Mouse (Mus musculus): ENCODE measurements around the gene Naa50. TPM values are rescaled to one million over a fixed set of nuclear protein-coding genes. Genes with fewer than 3 reads are reported as not detected.

The Naa50 gene
- total and polyA plus RNA-seq, 3 experiments: 40.1 to 200 (median 122) TPM

DNA sequence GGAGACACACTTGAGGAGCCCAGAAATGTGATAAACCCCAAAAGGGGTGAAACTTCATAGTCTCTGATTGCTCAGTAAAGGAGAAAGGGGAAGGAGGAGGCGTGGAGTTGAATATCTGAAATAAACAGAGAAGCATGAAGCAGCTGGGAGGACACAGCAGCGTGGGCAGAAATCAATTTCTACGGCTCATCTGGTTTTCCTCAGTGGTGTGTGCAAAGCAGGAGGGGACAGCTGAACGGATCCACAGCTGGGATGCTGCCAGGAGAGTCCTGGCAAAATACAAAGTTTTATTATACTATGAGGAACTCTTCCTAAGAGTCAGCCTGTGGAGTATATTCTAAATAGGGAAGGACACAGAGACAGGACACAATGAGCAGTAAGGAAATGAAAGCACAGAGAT is 30.6 kb upstream of the Naa50 start:
- H3K79me2 ChIP-seq (replicated peaks; ENCODE audit: control insufficient read depth, extremely low read depth, insufficient read depth, poor library complexity, severe bottlenecking): no peaks in the 10 kb centered on the region
- no peaks in the 10 kb centered on the region for H3K4me1 ChIP-seq (ENCODE audit: control insufficient read depth in 1 of 2, insufficient read depth in 2 of 2)
- H3K9ac ChIP-seq (ENCODE audit: insufficient read depth, low read depth): no peak overlapping the region
- in situ Hi-C loops (cut with MboI; ENCODE audit: low pct_ligation_motif_present, low pct_unique_long_range_greater_than_20kb, low sequenced_read_pairs): no loop called here
- peaks cover 47 to 78% of the 10 kb centered on the region in 2 experiments for H3K36me3 ChIP-seq (replicated peaks in 1 of 2; ENCODE audit: control insufficient read depth in 1 of 2, insufficient read depth in 1 of 2, low read length in 1 of 2)
- dilution Hi-C loops (cut with MboI; ENCODE audit: extremely low pct_ligation_motif_present, extremely low pct_unique_long_range_greater_than_20kb, low sequenced_read_pairs): no loop called here
- H3K4me3 ChIP-seq (replicated peaks in 1 of 3; ENCODE audit: low read depth in 2 of 3, low read length in 2 of 3, poor library complexity in 1 of 3): no peak overlapping the region
- H3K27ac ChIP-seq (ENCODE audit: insufficient read depth, low read depth): no peak overlapping the region
- no peak for DNase-seq (ENCODE audit: extremely low read depth)
- H3K27me3 ChIP-seq (replicated peaks): no peaks in the 10 kb centered on the region
- H3K9me3 ChIP-seq (replicated peaks; ENCODE audit: low read length): no peaks in the 10 kb centered on the region
- H3K4me2 ChIP-seq (ENCODE audit: insufficient read depth, low read depth, poor library complexity, severe bottlenecking): no peak overlapping the region
- TF ChIP-seq USF1 (IDR thresholded peaks at IDR 0.05; ENCODE audit: low read depth, low read length): no peak
- TF ChIP-seq ELF1 (IDR thresholded peaks at IDR 0.05; ENCODE audit: low read depth, low read length): no peak
- no peak for TF ChIP-seq SIN3A (IDR thresholded peaks at IDR 0.05; ENCODE audit: low read length)
- no peak for TF ChIP-seq JUN (IDR thresholded peaks at IDR 0.05; ENCODE audit: insufficient read depth, low read depth, low read length)
- no peak for TF ChIP-seq TBP (conservative IDR thresholded peaks at IDR 0.05; ENCODE audit: low read depth, low read length)
- no peak for TF ChIP-seq ZMIZ1 (IDR thresholded peaks at IDR 0.05; ENCODE audit: low read depth, low read length)
- no peak for TF ChIP-seq HCFC1 (IDR thresholded peaks at IDR 0.05; ENCODE audit: low read depth, low read length)
- TF ChIP-seq ZC3H11A (IDR thresholded peaks at IDR 0.05; ENCODE audit: low read depth, low read length): no peak
- no peak for TF ChIP-seq MXI1 (IDR thresholded peaks at IDR 0.05; ENCODE audit: low read depth, low read length)

DNA sequence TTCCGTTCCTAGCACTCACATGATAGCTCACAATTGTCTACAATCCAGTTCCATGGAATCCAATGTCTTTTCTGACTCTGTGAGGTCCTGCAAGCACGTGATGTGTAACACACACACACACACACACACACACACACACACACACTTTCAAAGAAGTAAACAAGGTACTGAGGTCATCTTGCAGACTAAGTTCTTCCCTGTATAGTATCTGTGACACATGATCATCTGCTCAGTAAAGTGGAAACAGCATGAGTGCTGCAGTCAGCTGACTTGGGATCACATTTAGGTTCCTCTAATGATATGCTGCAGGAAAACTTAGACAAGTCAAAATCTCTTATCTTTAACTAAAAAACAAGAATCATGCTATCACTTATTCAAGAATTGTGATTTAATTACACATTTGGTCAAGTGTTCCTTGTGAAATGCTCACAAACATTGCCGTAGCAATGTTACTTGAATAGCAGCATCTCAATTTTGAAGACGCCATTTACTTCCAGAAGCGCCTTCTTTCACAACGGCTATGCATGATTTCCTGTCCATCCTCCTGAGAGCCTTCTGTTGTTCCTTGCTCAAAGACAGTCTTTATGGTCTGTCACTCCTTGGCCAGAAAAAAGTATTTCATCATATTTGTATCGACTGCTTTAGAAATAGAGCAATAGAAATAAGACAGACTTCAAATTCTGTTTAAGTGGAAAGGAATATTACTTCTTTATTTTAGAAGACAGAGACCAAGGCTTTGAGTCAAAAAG is 19.7 kb upstream of the Naa50 start:
- DNase-seq (ENCODE audit: extremely low read depth): no peak
- TF ChIP-seq MEF2A (IDR thresholded peaks at IDR 0.05; ENCODE audit: borderline replicate concordance, low read depth, low read length) (no peak), ZNF384 (IDR thresholded peaks at IDR 0.05; ENCODE audit: low read depth, low read length) (no peak), ETS1 (conservative IDR thresholded peaks at IDR 0.05; ENCODE audit: low read depth, low read length) (peak; percentile 29), USF1 (IDR thresholded peaks at IDR 0.05; ENCODE audit: low read depth, low read length) (no peak), MXI1 (IDR thresholded peaks at IDR 0.05; ENCODE audit: low read depth, low read length) (no peak)
- in situ Hi-C loops (cut with MboI; ENCODE audit: low pct_ligation_motif_present, low pct_unique_long_range_greater_than_20kb, low sequenced_read_pairs) (no loop called here), dilution Hi-C loops (cut with MboI; ENCODE audit: extremely low pct_ligation_motif_present, extremely low pct_unique_long_range_greater_than_20kb, low sequenced_read_pairs) (no loop called here)
- H3K27me3 ChIP-seq (replicated peaks): no peaks in the 10 kb centered on the region
- peaks cover 7% of the 10 kb centered on the region; the same call in 1 of the 2 replicates for H3K79me2 ChIP-seq (replicated peaks; ENCODE audit: control insufficient read depth, extremely low read depth, insufficient read depth, poor library complexity, severe bottlenecking)
- no peak overlapping the region for H3K4me3 ChIP-seq (replicated peaks in 1 of 3; ENCODE audit: low read depth in 2 of 3, low read length in 2 of 3, poor library complexity in 1 of 3)
- no peaks in the 10 kb centered on the region for H3K9me3 ChIP-seq (replicated peaks; ENCODE audit: low read length)
- peaks cover 10 to 47% of the 10 kb centered on the region in 2 experiments for H3K36me3 ChIP-seq (replicated peaks in 1 of 2; ENCODE audit: control insufficient read depth in 1 of 2, insufficient read depth in 1 of 2, low read length in 1 of 2)
- peaks cover 2 to 16% of the 10 kb centered on the region in 2 experiments; a peak in 2 of 4 replicates for H3K4me1 ChIP-seq (ENCODE audit: control insufficient read depth in 1 of 2, insufficient read depth in 2 of 2)
- H3K27ac ChIP-seq (ENCODE audit: insufficient read depth, low read depth): no peak overlapping the region
- no peak overlapping the region for H3K4me2 ChIP-seq (ENCODE audit: insufficient read depth, low read depth, poor library complexity, severe bottlenecking)
- no peak overlapping the region for H3K9ac ChIP-seq (ENCODE audit: insufficient read depth, low read depth)

All from CH12.LX (cell line).